In genomic region chr9:49961965-49962364, GRCm38 (mm10) we compare ENCODE assay signal across 8 mouse cellular contexts.
DNase-seq lines count a peak whose midpoint lies in the region; ATAC-seq and TF ChIP-seq lines count a peak whose summit lies in the region.

No protein-coding gene starts in this region.

- peak; percentile 59 for DNase-seq in lung, embryonic 14.5 days
- no peak for DNase-seq in lung, adult 2 months
- peak; percentile 63 to 72 for DNase-seq in adrenal gland, postnatal 36 days
- DNase-seq in kidney, adult 11 months = peak; percentile 23
- DNase-seq in layer of hippocampus, postnatal 25 days (ENCODE audit: extremely low spot score in 1 of 2, low spot score in 1 of 2) = no peak
- no peak for DNase-seq in B cell, adult 2 months
- no peak for DNase-seq in thymus, postnatal 14 days

- H3K27me3 ChIP-seq in lung, embryonic 14.5 days (ENCODE audit: insufficient read depth, low read length) = no peaks in the 10 kb centered on the region
- no peaks in the 10 kb centered on the region for H3K27me3 ChIP-seq in neural tube, embryonic 12.5 days (replicated peaks)

- H3K4me1 ChIP-seq in lung, embryonic 14.5 days (ENCODE audit: insufficient read depth) = 0 out of 2 replicates have a peak, but pooled peaks cover 4% of the 10 kb centered on the region
- H3K4me1 ChIP-seq in lung, adult 2 months (ENCODE audit: control insufficient read depth, insufficient read depth, low read length) = no peaks in the 10 kb centered on the region
- H3K4me1 ChIP-seq in neural tube, embryonic 12.5 days = peaks cover 45% of the 10 kb centered on the region

- no peak overlapping the region for H3K9ac ChIP-seq in lung, embryonic 14.5 days
- H3K9ac ChIP-seq in neural tube, embryonic 12.5 days = no peak overlapping the region

- H3K9me3 ChIP-seq in lung, embryonic 14.5 days (ENCODE audit: low read depth, low read length) = no peaks in the 10 kb centered on the region
- H3K9me3 ChIP-seq in neural tube, embryonic 12.5 days = no peaks in the 10 kb centered on the region

- 27% methylated on average over 3 of the region's 3 CpGs for WGBS in lung, embryonic 14.5 days
- WGBS in lung, adult 2 months = 35% methylated on average over 3 of the region's 3 CpGs
- WGBS in neural tube, embryonic 12.5 days = 4% methylated on average over 3 of the region's 3 CpGs

- no peak overlapping the region for H3K27ac ChIP-seq in lung, embryonic 14.5 days (ENCODE audit: low read depth)
- H3K27ac ChIP-seq in neural tube, embryonic 12.5 days = 0 out of 2 replicates have a peak overlapping the region, but pooled peaks have one; percentile 38

- no peak for TF ChIP-seq CTCF in lung, embryonic 14.5 days (IDR thresholded peaks at IDR 0.05; ENCODE audit: low read depth)
- TF ChIP-seq CTCF in lung, adult 2 months (IDR thresholded peaks at IDR 0.05; ENCODE audit: insufficient read depth, low read length) = no peak

- H3K4me2 ChIP-seq in lung, embryonic 14.5 days = no peak overlapping the region
- peak overlapping the region; percentile 37 for H3K4me2 ChIP-seq in neural tube, embryonic 12.5 days (replicated peaks)

- TF ChIP-seq POLR2A in lung, adult 2 months (IDR thresholded peaks at IDR 0.05; ENCODE audit: borderline replicate concordance, extremely low read depth, low read depth, low read length) = no peak

- no peak for ATAC-seq in lung, embryonic 14.5 days (ENCODE audit: insufficient read depth)
- ATAC-seq in neural tube, embryonic 12.5 days (ENCODE audit: low FRiP score, low read depth) = peak; percentile 80

- H3K36me3 ChIP-seq in lung, embryonic 14.5 days (ENCODE audit: insufficient read depth) = no peaks in the 10 kb centered on the region
- no peaks in the 10 kb centered on the region for H3K36me3 ChIP-seq in neural tube, embryonic 12.5 days

- no peak overlapping the region for H3K4me3 ChIP-seq in lung, embryonic 14.5 days (ENCODE audit: low read depth, low read length)
- H3K4me3 ChIP-seq in lung, adult 2 months (replicated peaks; ENCODE audit: extremely low read depth, low read depth, low read length) = no peak overlapping the region
- H3K4me3 ChIP-seq in neural tube, embryonic 12.5 days = no peak overlapping the region

Comparison
In these comparisons a context has a peak if more than half of its experiments do, and no peak if none do; other contexts are left out.
1. DNase-seq: peak in lung, embryonic 14.5 days (single experiment), adrenal gland, postnatal 36 days (2 of 2) and kidney, adult 11 months (single experiment); none in lung, adult 2 months (single experiment), layer of hippocampus, postnatal 25 days (0 of 2), B cell, adult 2 months (0 of 2) and thymus, postnatal 14 days (single experiment).